Mouse (Mus musculus) right cerebral cortex, postnatal 10 days (tissue): ENCODE measurements around the gene 4932438A13Rik.

ENCODE experiments used
- DNase-seq, 2 experiments: peaks; one replicate each; pipeline ENCODE4 v3.0.0; 2021; ENCODE audit warnings: low spot score in 2 of 2

The 4932438A13Rik gene

GRCm38 (mm10) chr3:36862721-36863275 lies at the start of gene 4932438A13Rik:
Gene 4932438A13Rik (plus strand): TSS chr3:36863104.
- DNase-seq, result peak; percentile 96 to 98

GRCm38 (mm10) chr3:36816633-36817032 lies 46.3 kb upstream of the 4932438A13Rik start:
- no peak for DNase-seq

- no peak for DNase-seq
These were observed 43.5 kb upstream of the 4932438A13Rik start for GRCm38 (mm10) chr3:36819402-36819801.

GRCm38 (mm10) chr3:36821037-36821436 lies 41.9 kb upstream of the 4932438A13Rik start:
- DNase-seq, result no peak

GRCm38 (mm10) chr3:36825098-36825497 lies 37.8 kb upstream of the 4932438A13Rik start:
- no peak for DNase-seq

- DNase-seq, result no peak
These were observed 37.4 kb upstream of the 4932438A13Rik start for GRCm38 (mm10) chr3:36825554-36825953.

- DNase-seq, result no peak
These were observed 35.5 kb upstream of the 4932438A13Rik start for GRCm38 (mm10) chr3:36827274-36828025.

GRCm38 (mm10) chr3:36830218-36830617 lies 32.7 kb upstream of the 4932438A13Rik start:
- DNase-seq, result no peak

- DNase-seq, result no peak
These were observed 28.5 kb upstream of the 4932438A13Rik start for GRCm38 (mm10) chr3:36834426-36834825.

- no peak for DNase-seq
These were observed 28.1 kb upstream of the 4932438A13Rik start for GRCm38 (mm10) chr3:36834832-36835231.

GRCm38 (mm10) chr3:36835525-36836203 lies 27.2 kb upstream of the 4932438A13Rik start:
- DNase-seq, result peak; percentile 34 to 67

- DNase-seq, result no peak
These were observed 26.1 kb upstream of the 4932438A13Rik start for GRCm38 (mm10) chr3:36836833-36837232.

- peak; percentile 53 to 62 for DNase-seq
These were observed 22.0 kb upstream of the 4932438A13Rik start for GRCm38 (mm10) chr3:36840650-36841555.

- no peak for DNase-seq
These were observed 9.0 kb upstream of the 4932438A13Rik start for GRCm38 (mm10) chr3:36853733-36854440.

- no peak for DNase-seq
These were observed 1.2 kb upstream of the 4932438A13Rik start for GRCm38 (mm10) chr3:36861411-36862410.

- DNase-seq, result no peak
These were observed 523 bp downstream of the 4932438A13Rik start for GRCm38 (mm10) chr3:36863427-36863826.

GRCm38 (mm10) chr3:36863881-36864280 lies 977 bp downstream of the 4932438A13Rik start:
- DNase-seq, result no peak

- no peak for DNase-seq
These were observed 1.6 kb downstream of the 4932438A13Rik start for GRCm38 (mm10) chr3:36864466-36864865.

GRCm38 (mm10) chr3:36905372-36905771 lies 42.5 kb downstream of the 4932438A13Rik start:
- DNase-seq, result no peak

- no peak for DNase-seq
These were observed 54.9 kb downstream of the 4932438A13Rik start for GRCm38 (mm10) chr3:36917832-36918231.
